Mouse (Mus musculus): ENCODE data around the gene Hmgb1. TPM values are rescaled to one million over a fixed set of nuclear protein-coding genes. Genes with fewer than 3 reads are reported as not detected.

Hmgb1 gene
- polyA plus RNA-seq, 1 experiment, result 88.6 TPM

GRCm38 (mm10) chr5:149183122-149183521 is 1.2 kb downstream of the Hmgb1 start:
- H3K79me2 ChIP-seq (ENCODE audit: control insufficient read depth, insufficient read depth), result peaks cover 35% of the 10 kb centered on the region
- H3K36me3 ChIP-seq (ENCODE audit: control insufficient read depth, insufficient read depth), result peaks cover 4% of the 10 kb centered on the region
- peak overlapping the region; percentile 62 for H3K4me2 ChIP-seq (ENCODE audit: low read depth)
- H3K27me3 ChIP-seq (ENCODE audit: control insufficient read depth, insufficient read depth, insufficient read length), result no peaks in the 10 kb centered on the region
- H3ac ChIP-seq (ENCODE audit: control insufficient read depth, insufficient read length), result peak overlapping the region; percentile 41
- TF ChIP-seq TCF3 (IDR thresholded peaks at IDR 0.05; ENCODE audit: insufficient read length, low read depth) (no peak), CEBPB (IDR thresholded peaks at IDR 0.05; ENCODE audit: insufficient read depth, poor library complexity, severe bottlenecking) (no peak), E2F4 (IDR thresholded peaks at IDR 0.05; ENCODE audit: insufficient read depth) (no peak), MYOG (IDR thresholded peaks at IDR 0.05; ENCODE audit: control insufficient read depth in 1 of 3, insufficient read depth in 1 of 3, insufficient read length in 2 of 3, low read depth in 2 of 3) (no peak), POLR2AphosphoS2 (IDR thresholded peaks at IDR 0.05; ENCODE audit: insufficient read length, low read depth) (no peak), TCF12 (IDR thresholded peaks at IDR 0.05; ENCODE audit: insufficient read depth, poor library complexity, severe bottlenecking) (no peak), SRF (IDR thresholded peaks at IDR 0.05; ENCODE audit: control insufficient read depth, insufficient read length, low read depth) (no peak), REST (IDR thresholded peaks at IDR 0.05; ENCODE audit: insufficient read depth, insufficient read length) (no peak), MAX (IDR thresholded peaks at IDR 0.05; ENCODE audit: low read depth) (no peak), USF1 (IDR thresholded peaks at IDR 0.05; ENCODE audit: low read depth) (no peak), MYOD1 (IDR thresholded peaks at IDR 0.05; ENCODE audit: control insufficient read depth in 1 of 3, insufficient read length in 2 of 3, low read depth in 2 of 3) (no peak), POLR2A (IDR thresholded peaks at IDR 0.05; ENCODE audit: insufficient read length, low read depth) (no peak)
- peak overlapping the region; percentile 99 for H3K4me3 ChIP-seq

- TF ChIP-seq MAX (IDR thresholded peaks at IDR 0.05; ENCODE audit: low read depth), result no peak
- TF ChIP-seq USF1 (IDR thresholded peaks at IDR 0.05; ENCODE audit: low read depth), result no peak
- TF ChIP-seq MYOG (IDR thresholded peaks at IDR 0.05; ENCODE audit: control insufficient read depth in 1 of 3, insufficient read depth in 1 of 3, insufficient read length in 2 of 3, low read depth in 2 of 3), result no peak
- no peak for TF ChIP-seq MYOD1 (IDR thresholded peaks at IDR 0.05; ENCODE audit: control insufficient read depth in 1 of 3, insufficient read length in 2 of 3, low read depth in 2 of 3)
- no peak for TF ChIP-seq E2F4 (IDR thresholded peaks at IDR 0.05; ENCODE audit: insufficient read depth)
- no peak for TF ChIP-seq TCF12 (IDR thresholded peaks at IDR 0.05; ENCODE audit: insufficient read depth, poor library complexity, severe bottlenecking)
- Histone ChIP-seq H3K79me2 (ENCODE audit: control insufficient read depth, insufficient read depth) (peaks cover 27% of the 10 kb centered on the region), H3ac (ENCODE audit: control insufficient read depth, insufficient read length) (no peak overlapping the region), H3K27me3 (ENCODE audit: control insufficient read depth, insufficient read depth, insufficient read length) (no peaks in the 10 kb centered on the region), H3K36me3 (ENCODE audit: control insufficient read depth, insufficient read depth) (no peaks in the 10 kb centered on the region), H3K4me2 (ENCODE audit: low read depth) (no peak overlapping the region), H3K4me3 (no peak overlapping the region)
These were observed 2.0 kb downstream of the Hmgb1 start for GRCm38 (mm10) chr5:149182186-149182870.

DNA sequence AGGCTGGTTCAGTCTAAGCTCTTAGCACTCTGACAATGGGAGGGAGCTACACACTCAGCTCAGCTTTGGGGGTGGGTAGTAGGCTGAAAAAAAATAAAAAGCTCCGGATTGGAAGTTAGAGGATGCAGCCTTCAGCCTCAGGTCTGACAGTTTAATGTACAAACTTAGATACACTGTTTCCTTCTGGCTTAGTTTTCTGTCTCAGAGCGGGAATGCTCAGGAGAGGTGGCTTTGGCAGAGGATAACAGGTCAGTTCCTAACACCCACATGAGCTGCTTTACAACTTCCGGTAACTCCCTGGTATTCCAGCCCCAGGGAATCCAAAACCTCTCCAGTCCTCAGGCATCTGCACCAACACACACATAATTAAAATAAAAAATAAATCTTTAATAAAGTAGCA is 4.5 kb downstream of the Hmgb1 start:
- TF ChIP-seq MAX (IDR thresholded peaks at IDR 0.05; ENCODE audit: low read depth), result no peak
- TF ChIP-seq TCF12 (IDR thresholded peaks at IDR 0.05; ENCODE audit: insufficient read depth, poor library complexity, severe bottlenecking), result no peak
- no peak for TF ChIP-seq SRF (IDR thresholded peaks at IDR 0.05; ENCODE audit: control insufficient read depth, insufficient read length, low read depth)
- no peak for TF ChIP-seq POLR2AphosphoS2 (IDR thresholded peaks at IDR 0.05; ENCODE audit: insufficient read length, low read depth)
- TF ChIP-seq CEBPB (IDR thresholded peaks at IDR 0.05; ENCODE audit: insufficient read depth, poor library complexity, severe bottlenecking), result no peak
- TF ChIP-seq E2F4 (IDR thresholded peaks at IDR 0.05; ENCODE audit: insufficient read depth), result no peak
- TF ChIP-seq USF1 (IDR thresholded peaks at IDR 0.05; ENCODE audit: low read depth), result no peak
- TF ChIP-seq MYOD1 (IDR thresholded peaks at IDR 0.05; ENCODE audit: control insufficient read depth in 1 of 3, insufficient read length in 2 of 3, low read depth in 2 of 3), result no peak
- no peak for TF ChIP-seq MYOG (IDR thresholded peaks at IDR 0.05; ENCODE audit: control insufficient read depth in 1 of 3, insufficient read depth in 1 of 3, insufficient read length in 2 of 3, low read depth in 2 of 3)
- H3K4me2 ChIP-seq (ENCODE audit: low read depth), result no peak overlapping the region
- H3K36me3 ChIP-seq (ENCODE audit: control insufficient read depth, insufficient read depth), result no peaks in the 10 kb centered on the region

DNA sequence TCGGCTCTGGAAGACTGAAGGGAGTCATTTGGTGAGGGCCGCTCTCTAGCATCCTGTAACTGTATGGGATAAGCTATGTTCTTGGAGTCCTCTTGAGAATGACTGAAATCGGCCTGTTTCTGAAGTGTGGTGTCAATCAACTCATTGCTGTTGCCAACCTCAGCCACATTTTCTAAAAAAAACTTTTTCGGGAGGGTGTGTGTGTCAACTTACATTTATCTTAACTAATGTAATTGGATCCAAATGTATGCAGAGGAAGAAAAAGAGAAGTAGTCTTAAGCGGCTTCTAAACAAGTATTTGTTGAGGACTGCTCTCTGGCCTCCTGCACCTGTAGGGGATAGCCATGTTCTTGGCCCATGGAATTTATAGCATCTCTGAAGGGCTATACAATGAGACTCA is 6.2 kb downstream of the Hmgb1 start:
- no peaks in the 10 kb centered on the region for H3K27me3 ChIP-seq (ENCODE audit: control insufficient read depth, insufficient read depth, insufficient read length)
- no peaks in the 10 kb centered on the region for H3K36me3 ChIP-seq (ENCODE audit: control insufficient read depth, insufficient read depth)
- H3ac ChIP-seq (ENCODE audit: control insufficient read depth, insufficient read length), result no peak overlapping the region
- H3K79me2 ChIP-seq (ENCODE audit: control insufficient read depth, insufficient read depth), result no peaks in the 10 kb centered on the region
- TF ChIP-seq REST (IDR thresholded peaks at IDR 0.05; ENCODE audit: insufficient read depth, insufficient read length), result no peak
- no peak for TF ChIP-seq MYOD1 (IDR thresholded peaks at IDR 0.05; ENCODE audit: control insufficient read depth in 1 of 3, insufficient read length in 2 of 3, low read depth in 2 of 3)
- no peak for TF ChIP-seq E2F4 (IDR thresholded peaks at IDR 0.05; ENCODE audit: insufficient read depth)
- H3K4me2 ChIP-seq (ENCODE audit: low read depth), result no peak overlapping the region
- no peak overlapping the region for H3K4me3 ChIP-seq

More for the DNA sequence above, 4.5 kb downstream of the Hmgb1 start:
- Histone ChIP-seq H3K4me3 (no peak overlapping the region), H3K79me2 (ENCODE audit: control insufficient read depth, insufficient read depth) (peaks cover 2% of the 10 kb centered on the region), H3ac (ENCODE audit: control insufficient read depth, insufficient read length) (no peak overlapping the region), H3K27me3 (ENCODE audit: control insufficient read depth, insufficient read depth, insufficient read length) (no peaks in the 10 kb centered on the region)

DNA sequence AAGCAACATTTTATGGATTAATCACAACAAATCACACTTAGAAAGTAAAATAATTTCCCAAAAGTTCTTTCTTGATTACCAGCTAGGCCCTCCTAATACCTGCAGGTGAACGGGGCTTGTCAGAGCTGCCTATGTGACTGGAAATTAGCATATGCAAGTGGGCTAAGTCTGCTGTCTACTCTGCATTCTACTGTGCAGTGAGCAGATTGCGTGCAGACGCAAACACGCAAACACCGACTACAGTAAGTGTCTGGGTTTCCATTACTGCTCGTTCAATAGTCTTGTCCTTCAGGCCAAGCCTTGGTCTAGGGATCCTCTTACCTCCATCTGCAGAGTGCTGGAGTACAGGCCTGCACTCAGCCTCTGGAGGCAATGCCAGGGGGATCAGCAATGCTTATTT is 8.6 kb downstream of the Hmgb1 start:
- Histone ChIP-seq H3K4me3 (no peak overlapping the region), H3K4me2 (ENCODE audit: low read depth) (no peak overlapping the region), H3K36me3 (ENCODE audit: control insufficient read depth, insufficient read depth) (no peaks in the 10 kb centered on the region), H3ac (ENCODE audit: control insufficient read depth, insufficient read length) (no peak overlapping the region), H3K27me3 (ENCODE audit: control insufficient read depth, insufficient read depth, insufficient read length) (no peaks in the 10 kb centered on the region), H3K79me2 (ENCODE audit: control insufficient read depth, insufficient read depth) (no peaks in the 10 kb centered on the region)
- TF ChIP-seq MAX (IDR thresholded peaks at IDR 0.05; ENCODE audit: low read depth) (no peak), TCF12 (IDR thresholded peaks at IDR 0.05; ENCODE audit: insufficient read depth, poor library complexity, severe bottlenecking) (no peak), MYOD1 (IDR thresholded peaks at IDR 0.05; ENCODE audit: control insufficient read depth in 1 of 3, insufficient read length in 2 of 3, low read depth in 2 of 3) (no peak)
